Mouse (Mus musculus) neural tube, embryonic 12.5 days (tissue): ENCODE results near the gene Nxpe3. TPM values are rescaled to one million over a fixed set of nuclear protein-coding genes. Genes with fewer than 3 reads are reported as not detected.
A peak's percentile ranks its signal among the peaks of the same experiment; 100 is the strongest.

Source experiments
- ATAC-seq: fragments of 200-750 bp; cut with Nextera tagmentation; 2 replicates; pipeline ENCODE4 v1.8.0; 2017; ENCODE audit warnings: low read depth, mild to moderate bottlenecking, moderate TSS enrichment, moderate library complexity; ENCODE audit not compliant: low FRiP score
- H3K27ac ChIP-seq: fragments of 300-500 bp; sonication (generic); 2 replicates; pipeline ENCODE4 v1.5.1; 2016
- H3K27me3 ChIP-seq: fragments of 300-500 bp; sonication (generic); replicated peaks from 2 replicates; pipeline ENCODE4 v1.6.1; 2016; ENCODE audit warnings: mild to moderate bottlenecking
- H3K36me3 ChIP-seq: fragments of 300-500 bp; sonication (generic); 2 replicates; pipeline ENCODE4 v1.6.1; 2016; ENCODE audit warnings: mild to moderate bottlenecking
- H3K4me1 ChIP-seq: fragments of 300-500 bp; sonication (generic); 2 replicates; pipeline ENCODE4 v1.6.1; 2016
- H3K4me2 ChIP-seq: fragments of 300-500 bp; sonication (generic); replicated peaks from 2 replicates; pipeline ENCODE4 v1.6.1; 2016; ENCODE audit warnings: mild to moderate bottlenecking
- H3K4me3 ChIP-seq: fragments of 300-500 bp; sonication (generic); 2 replicates; pipeline ENCODE4 v1.5.1; 2016
- H3K9ac ChIP-seq: fragments of 300-500 bp; sonication (generic); 2 replicates; pipeline ENCODE4 v1.6.1; 2016; ENCODE audit warnings: mild to moderate bottlenecking
- H3K9me3 ChIP-seq: fragments of 300-500 bp; sonication (generic); 2 replicates; pipeline ENCODE4 v1.6.1; 2016; ENCODE audit warnings: mild to moderate bottlenecking
- WGBS: fragments of 180-500 bp; shearing (Covaris S2); methylation state at CpG from one replicate; pipeline ENCODE4 v1.1.7; 2016; 5-methylcytosine and 5-hydroxymethylcytosine counted together
- polyA plus RNA-seq: library from polyadenylated mRNA; unstranded; fragments of >200 nt; fragmentation: Nextera tagmentation; extraction: Ambion mirVana; gene quantifications from 2 replicates; pipeline ENCODE4 v1.2.1, GENCODE M21; 2016

Nxpe3 gene
- polyA plus RNA-seq, 1 experiment from 2014 or later: 0.96 TPM

DNA sequence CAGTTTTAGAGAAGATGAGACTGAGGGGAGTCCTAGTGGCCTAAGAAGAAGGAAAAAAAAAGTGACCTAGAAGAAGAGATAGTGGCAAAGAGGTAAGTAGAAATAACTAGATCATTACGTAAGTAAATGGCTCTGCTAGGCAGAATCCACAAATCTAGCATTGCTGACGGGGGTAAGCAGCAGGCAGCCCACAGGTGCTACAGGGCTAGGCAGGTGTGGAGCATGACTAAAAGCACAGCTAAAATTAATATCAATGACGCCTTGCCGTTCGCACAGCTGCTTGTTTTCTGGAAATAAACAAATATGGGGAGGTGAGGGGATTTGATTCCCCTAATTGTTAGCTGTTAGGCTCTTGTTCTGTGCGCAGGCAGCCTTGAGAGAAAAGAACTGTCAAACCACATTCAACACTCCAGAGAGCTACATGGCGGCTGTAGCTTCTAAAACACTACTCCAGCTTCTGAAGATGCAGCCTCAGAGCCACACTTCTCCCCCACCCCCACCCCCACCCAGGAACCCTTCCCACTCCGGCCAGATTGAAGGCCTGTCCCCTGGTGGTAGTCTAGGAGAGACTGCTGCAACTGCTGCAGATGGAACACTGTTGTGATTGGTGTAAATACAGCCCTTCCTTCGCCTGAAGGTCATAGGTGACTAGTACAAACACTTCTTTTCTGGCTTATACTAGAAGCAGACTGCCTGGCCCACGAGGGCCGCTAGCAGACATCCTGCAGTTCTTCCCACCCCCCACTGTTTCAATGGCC lies 71.5 kb downstream of the Nxpe3 start:
- Histone ChIP-seq H3K36me3 (no peaks in the 10 kb centered on the region), H3K27me3 (0 out of 2 replicates have a peak, but pooled peaks cover 6% of the 10 kb centered on the region), H3K4me2 (no peak overlapping the region), H3K4me3 (no peak overlapping the region), H3K9me3 (no peaks in the 10 kb centered on the region), H3K4me1 (peaks cover 14% of the 10 kb centered on the region), H3K9ac (no peak overlapping the region), H3K27ac (no peak overlapping the region)
- WGBS: 37% methylated on average over 11 of the region's 11 CpGs
- ATAC-seq: no peak

DNA sequence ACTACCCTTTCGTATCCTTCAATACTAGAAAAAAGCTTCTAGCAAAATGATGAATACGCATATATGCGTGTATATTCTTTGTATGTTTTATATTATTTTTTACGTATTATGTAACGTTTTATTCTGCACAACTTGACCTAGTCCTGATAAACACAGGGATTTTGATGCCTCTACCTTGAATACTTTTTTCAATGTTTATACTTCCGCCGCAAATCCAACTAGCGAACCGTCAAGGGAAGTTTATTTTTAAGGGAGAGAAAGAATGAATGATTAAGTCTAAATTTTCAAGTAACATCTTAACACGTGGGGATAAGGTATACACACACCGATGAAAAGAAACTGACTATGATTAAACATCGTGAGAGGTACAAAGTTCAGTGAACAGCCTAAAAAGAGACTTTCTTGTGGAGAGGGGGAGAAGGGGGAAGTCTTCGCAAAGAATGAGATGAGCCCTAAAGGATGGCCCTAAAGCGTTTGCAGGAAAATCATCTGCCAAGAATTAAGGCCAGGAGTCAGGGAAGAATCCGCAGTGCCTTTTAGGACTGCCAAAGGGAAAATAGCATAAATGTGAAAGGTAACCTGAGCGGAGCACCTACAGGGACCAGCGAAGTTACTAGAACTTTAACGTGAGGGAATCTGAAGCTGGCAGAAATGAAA lies 72.2 kb downstream of the Nxpe3 start:
- H3K4me3 ChIP-seq: no peak overlapping the region
- no peak for ATAC-seq
- 44% methylated on average over 18 of the region's 18 CpGs for WGBS

DNA sequence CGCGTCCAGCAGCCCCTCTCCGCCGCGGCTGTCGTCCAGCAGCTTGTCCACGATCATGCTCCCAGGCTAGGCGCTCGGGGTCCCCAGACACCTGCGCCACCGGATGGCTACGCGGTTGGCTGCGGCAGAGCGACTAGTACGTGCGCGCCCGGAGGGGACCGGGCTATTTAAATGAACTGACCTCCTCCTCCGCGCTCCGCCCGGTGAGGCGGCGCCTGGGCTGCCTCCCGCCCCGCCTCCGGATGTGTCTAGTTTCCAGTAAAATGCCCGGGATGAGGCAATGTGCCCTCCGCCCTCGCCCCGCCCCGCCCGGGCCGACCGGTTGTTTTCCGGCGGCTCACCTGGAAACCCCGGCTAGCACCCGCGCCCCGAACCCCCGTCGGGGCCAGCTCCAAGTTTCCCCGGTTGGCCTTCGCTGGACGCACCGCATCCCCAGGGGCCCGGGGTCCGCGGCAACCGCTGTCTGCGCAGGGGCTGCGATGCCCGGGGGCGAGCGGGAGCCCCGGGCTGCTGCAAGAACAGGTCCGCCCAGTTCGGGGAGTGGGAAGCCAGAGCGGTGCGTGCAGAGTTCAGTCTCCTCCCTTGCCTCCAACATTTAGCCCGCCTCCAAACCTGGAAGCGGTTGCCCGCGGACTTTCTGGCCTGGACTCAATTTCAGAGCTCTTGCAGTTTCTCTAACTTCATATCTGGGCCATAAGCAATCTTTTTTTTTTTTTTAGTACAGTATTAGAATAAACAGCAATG lies 72.9 kb downstream of the Nxpe3 start:
- Histone ChIP-seq H3K27ac (0 out of 2 replicates have a peak overlapping the region, but pooled peaks have one; percentile 8), H3K9ac (peak overlapping the region; percentile 75), H3K27me3 (0 out of 2 replicates have a peak, but pooled peaks cover 6% of the 10 kb centered on the region), H3K4me3 (peak overlapping the region; percentile 72), H3K4me2 (peak overlapping the region; percentile 96), H3K36me3 (peaks cover 9% of the 10 kb centered on the region), H3K4me1 (peaks cover 14% of the 10 kb centered on the region), H3K9me3 (no peaks in the 10 kb centered on the region)
- under 1% methylated on average over 67 of the region's 67 CpGs for WGBS
- ATAC-seq: peak; percentile 92

More for the DNA sequence above, 72.2 kb downstream of the Nxpe3 start:
- peaks cover 14% of the 10 kb centered on the region for H3K4me1 ChIP-seq
- H3K36me3 ChIP-seq: peaks cover 6% of the 10 kb centered on the region
- H3K27ac ChIP-seq: no peak overlapping the region
- no peak overlapping the region for H3K9ac ChIP-seq
- H3K4me2 ChIP-seq: peak overlapping the region; percentile 96; the same call in 1 of the 2 replicates
- 0 out of 2 replicates have a peak, but pooled peaks cover 6% of the 10 kb centered on the region for H3K27me3 ChIP-seq
- no peaks in the 10 kb centered on the region for H3K9me3 ChIP-seq

DNA sequence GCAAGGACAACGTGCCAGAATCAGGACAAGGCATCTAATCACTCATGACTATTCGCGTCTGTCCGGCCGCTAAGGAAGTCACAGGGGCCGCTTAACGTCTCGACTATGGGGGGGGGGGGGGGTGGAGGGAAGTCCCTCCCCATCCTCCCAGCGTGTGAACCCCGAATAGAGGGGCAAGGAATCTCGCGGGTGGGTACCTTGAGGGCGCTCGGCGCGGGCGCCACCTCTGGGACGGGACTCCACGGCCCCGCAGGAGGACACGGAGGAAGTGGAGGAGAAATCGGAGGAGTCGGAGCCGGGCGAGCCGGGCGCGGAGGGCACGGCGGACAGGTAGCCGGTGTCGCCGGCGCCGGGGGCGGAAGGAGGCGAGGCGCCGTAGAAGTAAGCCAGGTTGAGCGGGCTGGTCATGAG lies 73.5 kb downstream of the Nxpe3 start:
- under 1% methylated on average over 40 of the region's 40 CpGs for WGBS
- peak; percentile 64 for ATAC-seq
- peaks cover 12% of the 10 kb centered on the region for H3K36me3 ChIP-seq
- H3K4me1 ChIP-seq: peaks cover 14% of the 10 kb centered on the region
- H3K9ac ChIP-seq: peak overlapping the region; percentile 75
- peak overlapping the region; percentile 96 for H3K4me2 ChIP-seq
- no peak overlapping the region for H3K27ac ChIP-seq
- no peaks in the 10 kb centered on the region for H3K9me3 ChIP-seq
- H3K4me3 ChIP-seq: peak overlapping the region; percentile 72
- 0 out of 2 replicates have a peak, but pooled peaks cover 6% of the 10 kb centered on the region for H3K27me3 ChIP-seq

DNA sequence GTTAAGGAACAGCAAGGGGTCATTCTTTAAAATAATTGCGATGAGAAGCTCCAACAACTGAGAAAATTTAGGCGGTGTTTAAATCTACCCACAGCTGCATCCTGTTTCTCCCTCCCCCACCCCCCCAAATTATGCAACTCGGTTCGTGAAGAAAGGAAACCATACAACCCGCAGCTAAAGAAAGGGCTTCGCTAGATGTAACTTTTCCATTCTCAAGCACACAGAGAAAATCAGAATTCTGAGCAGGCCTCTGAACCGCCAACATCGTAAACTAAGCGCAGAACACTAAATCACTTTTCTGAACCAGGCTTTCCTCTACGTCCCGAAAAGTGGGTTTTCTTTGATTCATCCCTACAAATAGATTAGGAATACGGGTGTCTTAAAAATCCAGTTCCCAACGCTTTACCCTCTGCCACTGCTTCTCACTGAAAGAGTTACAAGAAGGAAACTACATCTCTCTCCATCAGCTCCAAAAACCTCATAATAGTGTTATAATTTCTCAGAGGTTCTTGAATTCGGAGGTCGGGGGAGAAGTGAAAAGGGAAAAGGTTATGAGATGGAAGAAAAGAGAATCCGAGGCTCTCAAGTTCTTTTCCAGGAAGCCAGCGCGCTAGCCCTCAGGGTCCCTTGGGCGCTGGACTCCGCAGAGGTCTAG lies 74.0 kb downstream of the Nxpe3 start:
- peak overlapping the region; percentile 75; the same call in 1 of the 2 replicates for H3K9ac ChIP-seq
- no peak overlapping the region for H3K27ac ChIP-seq
- 8% methylated on average over 20 of the region's 20 CpGs for WGBS
- H3K36me3 ChIP-seq: peaks cover 17% of the 10 kb centered on the region
- peak overlapping the region; percentile 96 for H3K4me2 ChIP-seq
- no peak for ATAC-seq
- no peaks in the 10 kb centered on the region for H3K9me3 ChIP-seq
- peaks cover 14% of the 10 kb centered on the region for H3K4me1 ChIP-seq
- peak overlapping the region; percentile 72 for H3K4me3 ChIP-seq
- H3K27me3 ChIP-seq: 0 out of 2 replicates have a peak, but pooled peaks cover 6% of the 10 kb centered on the region

DNA sequence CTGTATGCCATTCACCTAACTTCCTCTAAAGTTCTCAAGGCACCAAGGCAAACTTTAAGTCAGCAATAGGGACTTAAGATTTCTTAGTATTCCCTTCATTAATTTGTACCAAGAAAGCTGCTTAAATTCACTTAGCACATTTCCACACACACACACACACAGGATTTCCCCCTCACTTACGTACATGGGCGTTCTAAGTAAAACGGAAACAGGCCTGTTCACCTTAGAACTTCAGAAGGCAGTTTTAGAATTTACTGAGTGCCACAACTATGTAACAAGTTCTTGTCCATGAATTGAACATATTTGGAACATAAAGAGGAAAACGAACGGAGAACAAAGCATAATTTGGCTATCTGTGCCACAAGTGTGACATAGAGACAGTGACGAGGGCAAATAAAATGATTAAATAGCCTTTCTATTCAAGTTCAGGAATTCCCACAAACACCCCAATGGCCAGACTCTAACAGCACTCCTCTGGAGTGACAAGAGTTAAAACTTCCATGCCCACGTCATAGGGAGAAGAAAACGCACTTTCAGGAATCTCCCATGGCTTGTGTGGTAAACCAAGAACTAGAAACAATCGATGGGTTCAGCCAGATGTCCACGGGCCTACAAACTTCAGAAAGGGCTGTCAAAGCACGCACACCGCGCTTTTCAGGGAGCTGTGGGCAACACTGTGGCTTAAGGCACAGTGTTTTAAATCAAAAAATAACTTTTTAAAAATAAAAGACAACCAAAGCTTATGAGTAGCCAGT lies 74.7 kb downstream of the Nxpe3 start:
- peak overlapping the region; percentile 96 for H3K4me2 ChIP-seq
- WGBS: 52% methylated on average over 13 of the region's 13 CpGs
- H3K4me1 ChIP-seq: peaks cover 14% of the 10 kb centered on the region
- 0 out of 2 replicates have a peak overlapping the region, but pooled peaks have one; percentile 75 for H3K9ac ChIP-seq
- peaks cover 24% of the 10 kb centered on the region for H3K36me3 ChIP-seq
- H3K27me3 ChIP-seq: 0 out of 2 replicates have a peak, but pooled peaks cover 6% of the 10 kb centered on the region
- H3K9me3 ChIP-seq: no peaks in the 10 kb centered on the region
- no peak overlapping the region for H3K27ac ChIP-seq
- peak overlapping the region; percentile 72; the same call in 1 of the 2 replicates for H3K4me3 ChIP-seq
- ATAC-seq: no peak

DNA sequence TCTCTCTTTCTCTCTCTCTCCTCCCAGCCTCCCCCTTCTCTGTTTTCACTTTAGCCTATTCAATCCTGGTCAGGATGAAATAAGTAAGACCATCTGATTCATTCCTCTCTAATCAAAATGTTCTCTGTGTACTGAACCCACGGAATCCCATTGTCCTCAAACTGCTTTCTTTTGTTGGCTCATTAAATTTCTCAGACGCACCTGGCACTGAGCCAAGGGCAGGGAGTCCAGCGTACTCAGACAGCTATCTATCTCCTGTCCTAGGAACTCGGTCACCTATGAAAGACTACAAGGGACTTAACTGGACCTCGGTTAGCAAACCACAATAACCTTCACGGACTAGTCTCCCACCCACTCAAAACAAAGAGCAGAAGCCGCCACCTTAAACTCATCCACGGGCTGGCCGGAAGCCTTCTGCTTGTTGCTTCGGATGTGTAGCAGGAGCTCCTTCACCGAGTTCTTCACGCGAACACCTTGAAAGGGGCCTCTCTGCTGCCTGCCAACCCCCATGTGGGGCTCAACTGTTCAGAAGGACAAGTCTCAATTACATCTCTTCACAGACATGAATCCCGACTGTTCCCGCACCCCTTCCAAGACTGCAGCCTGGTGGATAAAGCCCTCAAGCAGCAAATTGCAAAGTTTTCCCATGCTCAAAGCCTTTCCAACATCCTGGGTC lies 75.8 kb downstream of the Nxpe3 start:
- 0 out of 2 replicates have a peak, but pooled peaks cover 6% of the 10 kb centered on the region for H3K27me3 ChIP-seq
- 67% methylated on average over 15 of the region's 15 CpGs for WGBS
- no peaks in the 10 kb centered on the region for H3K9me3 ChIP-seq
- peak overlapping the region; percentile 96 for H3K4me2 ChIP-seq
- H3K36me3 ChIP-seq: peaks cover 33% of the 10 kb centered on the region
- H3K4me1 ChIP-seq: peaks cover 14% of the 10 kb centered on the region
- ATAC-seq: no peak
- H3K27ac ChIP-seq: no peak overlapping the region
- H3K4me3 ChIP-seq: no peak overlapping the region
- H3K9ac ChIP-seq: no peak overlapping the region

DNA sequence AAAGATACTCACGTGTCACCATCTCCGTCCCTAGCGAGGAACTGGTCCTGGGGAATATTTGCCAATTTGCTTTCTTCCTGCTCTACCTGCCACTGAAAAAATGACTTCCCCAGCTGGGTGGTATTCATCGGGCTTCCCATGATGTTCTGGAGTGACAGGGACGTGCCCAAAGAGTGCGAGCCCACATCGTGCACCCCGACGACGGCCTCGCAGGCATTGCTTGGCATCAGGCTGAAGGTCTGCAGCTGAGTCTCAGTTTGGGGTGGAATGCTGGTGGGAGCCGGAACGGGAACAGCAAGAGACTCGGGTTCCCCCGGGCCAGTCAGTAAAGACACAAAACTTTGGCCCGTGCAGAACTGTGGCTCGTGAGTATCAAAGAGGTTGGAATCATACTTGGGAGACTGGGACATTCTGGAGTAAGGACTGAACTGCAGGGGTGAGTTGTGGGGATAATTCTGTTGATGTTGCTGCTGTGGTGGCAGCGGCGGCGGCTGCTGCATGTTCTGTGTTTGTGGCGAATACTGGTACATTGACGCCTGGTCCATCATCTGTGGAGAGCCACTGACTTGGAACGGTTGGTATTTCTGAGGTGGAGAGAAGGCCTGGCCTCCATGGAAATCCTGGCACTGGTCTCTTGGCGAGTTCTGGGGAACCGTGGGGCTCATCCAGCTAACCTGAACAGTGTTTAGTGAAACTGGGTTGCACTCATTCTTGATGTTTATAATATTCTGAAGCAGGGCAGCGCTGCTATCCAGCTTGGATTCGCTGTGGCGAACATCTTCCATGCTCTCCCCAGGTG lies 77.2 kb downstream of the Nxpe3 start:
- H3K27ac ChIP-seq: no peak overlapping the region
- H3K9me3 ChIP-seq: no peaks in the 10 kb centered on the region
- H3K27me3 ChIP-seq: no peaks in the 10 kb centered on the region
- H3K4me2 ChIP-seq: no peak overlapping the region
- no peak overlapping the region for H3K9ac ChIP-seq
- no peak overlapping the region for H3K4me3 ChIP-seq
- peaks cover 14% of the 10 kb centered on the region for H3K4me1 ChIP-seq
- 96% methylated on average over 28 of the region's 28 CpGs for WGBS
- peaks cover 43% of the 10 kb centered on the region for H3K36me3 ChIP-seq
- ATAC-seq: no peak

DNA sequence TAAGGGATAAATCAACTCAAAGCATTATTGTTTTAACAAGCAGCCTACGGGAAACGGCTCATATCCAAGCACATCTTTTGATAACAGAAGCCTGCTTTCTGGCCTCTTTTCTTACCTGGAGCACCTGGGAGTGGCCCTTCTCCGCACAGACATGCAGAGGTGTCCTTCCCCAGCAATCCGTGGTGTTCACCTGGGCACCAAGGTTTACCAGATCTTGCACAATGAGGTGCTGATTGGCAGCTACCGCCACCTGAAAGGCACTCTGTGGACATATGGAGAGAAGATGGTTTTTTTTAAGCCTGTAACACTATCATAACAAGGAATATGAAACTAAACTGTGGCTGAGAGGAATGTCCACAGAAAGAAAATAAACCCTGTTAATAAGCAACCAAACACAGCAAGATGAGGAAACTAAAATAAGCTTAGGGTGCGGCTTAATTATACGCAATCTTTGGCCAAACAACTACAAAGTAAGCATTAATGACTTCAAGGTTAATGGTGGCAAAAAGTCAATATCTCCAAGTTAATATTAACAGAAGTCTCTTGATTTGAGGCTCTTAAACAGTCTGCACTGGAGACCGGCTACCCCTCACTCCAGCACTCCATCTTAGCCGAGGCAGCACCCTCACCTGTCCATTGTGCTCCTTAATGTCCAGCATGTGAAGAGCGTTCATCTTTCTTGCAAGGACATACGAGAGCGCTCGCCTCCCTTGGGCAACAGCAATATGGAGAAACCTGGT lies 78.7 kb downstream of the Nxpe3 start:
- H3K27me3 ChIP-seq: no peaks in the 10 kb centered on the region
- peaks cover 48% of the 10 kb centered on the region for H3K36me3 ChIP-seq
- no peak overlapping the region for H3K9ac ChIP-seq
- ATAC-seq: no peak
- peaks cover 11% of the 10 kb centered on the region for H3K4me1 ChIP-seq
- H3K4me3 ChIP-seq: no peak overlapping the region
- 93% methylated on average over 13 of the region's 13 CpGs for WGBS
- no peaks in the 10 kb centered on the region for H3K9me3 ChIP-seq
- H3K4me2 ChIP-seq: no peak overlapping the region
- no peak overlapping the region for H3K27ac ChIP-seq

DNA sequence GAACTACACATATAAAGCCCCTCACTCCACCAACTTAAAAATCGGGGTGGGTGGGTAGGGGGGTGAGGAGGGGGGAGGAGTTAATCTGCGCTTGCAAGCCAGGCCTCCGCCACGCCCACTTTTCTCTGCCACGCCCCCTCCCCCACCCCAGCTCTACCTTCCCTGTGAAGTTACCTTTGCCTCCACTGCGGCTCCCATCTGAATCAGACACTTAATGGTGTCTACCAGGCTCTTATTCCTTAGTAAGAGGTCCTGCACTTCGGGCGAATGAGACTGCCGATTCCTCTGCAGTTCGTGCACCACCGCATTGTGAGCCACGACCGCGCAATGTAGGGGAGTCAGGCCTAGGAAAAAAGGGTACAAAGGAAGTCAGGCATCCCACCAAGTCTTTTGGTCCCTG lies 79.6 kb downstream of the Nxpe3 start:
- Histone ChIP-seq H3K9ac (no peak overlapping the region), H3K4me2 (no peak overlapping the region), H3K27me3 (no peaks in the 10 kb centered on the region), H3K4me1 (peaks cover 4% of the 10 kb centered on the region), H3K36me3 (peaks cover 48% of the 10 kb centered on the region), H3K27ac (no peak overlapping the region), H3K9me3 (no peaks in the 10 kb centered on the region), H3K4me3 (no peak overlapping the region)
- no peak for ATAC-seq
- WGBS: 84% methylated on average over 14 of the region's 14 CpGs
